Mouse (Mus musculus): ENCODE measurements around the gene Numa1. TPM values are rescaled to one million over a fixed set of nuclear protein-coding genes. Genes with fewer than 3 reads are reported as not detected.
A peak's percentile ranks its signal among the peaks of the same experiment; 100 is the strongest.
"Not testable (repeated sequence)": the region's sequence is repeated elsewhere in the genome, so short reads cannot be mapped to it uniquely, and the experiment has no call there.

Numa1 gene
- polyA plus RNA-seq, 1 experiment, result 57.5 TPM

DNA sequence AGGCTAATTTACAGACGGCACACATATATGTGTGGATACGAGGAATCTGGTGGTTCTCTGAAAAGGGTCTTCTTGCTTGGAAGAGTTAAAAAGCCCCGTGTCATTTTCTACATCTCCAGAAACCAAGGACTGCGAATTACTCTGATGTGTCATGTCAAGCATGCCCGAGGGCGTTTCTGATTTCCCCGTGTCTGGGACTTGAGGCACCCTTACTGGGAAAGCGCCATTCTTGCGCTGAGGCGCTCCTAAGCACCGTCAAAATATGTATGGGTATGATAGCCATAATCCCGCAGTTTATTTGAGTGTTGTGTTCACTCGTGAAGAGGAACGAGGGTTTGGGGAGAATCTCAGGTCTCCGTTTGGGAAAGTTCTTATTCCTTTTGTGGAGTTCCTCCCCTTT is 611 bp upstream of the Numa1 start:
- peaks cover 9% of the 10 kb centered on the region for H3K36me3 ChIP-seq (replicated peaks; ENCODE audit: low read length)
- TF ChIP-seq GATA1 (IDR thresholded peaks at IDR 0.05; ENCODE audit: borderline replicate concordance, low read length) (no peak), FLI1 (IDR thresholded peaks at IDR 0.05; ENCODE audit: low read length) (no peak)
- no peaks in the 10 kb centered on the region for H3K27me3 ChIP-seq (replicated peaks)
- peak overlapping the region; percentile 98 for H3K4me3 ChIP-seq (replicated peaks)
- H3K4me1 ChIP-seq, result peaks cover 54% of the 10 kb centered on the region
- no peaks in the 10 kb centered on the region for H3K9me3 ChIP-seq

DNA sequence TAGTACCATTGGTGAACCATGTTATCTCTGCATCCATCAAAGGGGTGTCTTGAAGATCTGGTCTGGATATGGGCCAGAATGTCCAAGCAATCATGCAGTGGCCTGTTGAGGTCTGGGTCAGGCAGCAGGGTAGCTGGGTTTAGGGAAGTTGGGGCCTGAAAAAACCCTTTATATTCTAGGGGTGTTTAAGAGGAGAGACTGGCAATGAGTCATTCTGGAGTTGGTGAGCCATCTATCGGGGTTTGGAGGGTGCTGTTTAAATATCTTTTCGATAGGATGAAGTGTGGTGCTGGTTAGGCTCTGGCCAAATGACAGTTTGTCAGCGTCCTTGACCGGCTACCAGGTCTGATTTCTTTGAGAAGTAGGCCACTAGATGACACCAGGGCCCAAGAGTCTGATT is 2.0 kb downstream of the Numa1 start:
- H3K27me3 ChIP-seq (replicated peaks), result no peaks in the 10 kb centered on the region
- TF ChIP-seq GATA1 (IDR thresholded peaks at IDR 0.05; ENCODE audit: borderline replicate concordance, low read length) (no peak), FLI1 (IDR thresholded peaks at IDR 0.05; ENCODE audit: low read length) (no peak)
- H3K9me3 ChIP-seq, result no peaks in the 10 kb centered on the region
- peak overlapping the region; percentile 15 for H3K4me3 ChIP-seq (replicated peaks)
- peaks cover 60% of the 10 kb centered on the region for H3K4me1 ChIP-seq
- H3K36me3 ChIP-seq (replicated peaks; ENCODE audit: low read length), result peaks cover 25% of the 10 kb centered on the region

DNA sequence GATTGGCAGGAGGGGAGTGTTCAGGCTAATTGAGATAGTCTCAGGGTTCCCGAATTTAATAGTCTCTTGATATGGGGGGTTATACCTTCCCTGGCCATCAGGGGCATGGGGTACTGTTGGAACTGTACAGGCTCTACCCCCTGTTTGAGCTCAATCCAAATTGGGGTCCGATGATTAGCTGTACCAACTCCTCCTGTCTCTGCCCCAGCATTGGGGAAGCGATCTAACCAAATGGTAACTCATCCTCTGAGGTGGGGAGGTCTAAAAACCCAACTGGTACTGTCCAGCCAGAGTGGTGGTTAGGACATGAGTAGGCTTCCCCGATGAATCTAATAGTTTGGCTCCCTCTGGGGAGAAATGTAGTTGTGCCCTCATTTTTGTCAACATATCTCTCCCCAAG is 3.1 kb downstream of the Numa1 start:
- Histone ChIP-seq H3K4me3 (replicated peaks) (no peak overlapping the region), H3K9me3 (no peaks in the 10 kb centered on the region), H3K36me3 (replicated peaks; ENCODE audit: low read length) (peaks cover 23% of the 10 kb centered on the region), H3K4me1 (peaks cover 58% of the 10 kb centered on the region), H3K27me3 (replicated peaks) (no peaks in the 10 kb centered on the region)
- TF ChIP-seq FLI1 (IDR thresholded peaks at IDR 0.05; ENCODE audit: low read length) (no peak), GATA1 (IDR thresholded peaks at IDR 0.05; ENCODE audit: borderline replicate concordance, low read length) (no peak)

DNA sequence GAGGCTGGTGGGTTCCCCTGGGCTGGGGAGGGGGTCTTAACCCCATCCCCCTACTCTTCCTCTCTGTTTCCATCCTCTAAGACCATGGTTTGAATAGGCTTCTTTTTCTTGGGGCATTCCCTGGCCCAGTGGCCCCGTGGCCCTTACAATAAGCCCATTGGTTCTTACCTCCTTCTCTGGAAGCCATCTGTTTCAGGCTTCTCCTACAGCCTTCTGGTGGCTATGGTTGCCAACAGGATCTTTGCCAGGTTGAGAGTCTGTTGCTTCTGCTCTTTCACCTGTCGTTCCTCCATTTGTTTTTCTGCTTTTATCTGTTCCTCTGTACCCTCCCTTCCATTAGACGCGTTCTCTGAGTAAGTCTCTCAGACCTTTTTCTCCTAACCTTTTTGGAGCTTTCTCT is 3.7 kb downstream of the Numa1 start:
- Histone ChIP-seq H3K4me1 (peaks cover 54% of the 10 kb centered on the region), H3K4me3 (replicated peaks) (no peak overlapping the region), H3K27me3 (replicated peaks) (no peaks in the 10 kb centered on the region), H3K9me3 (no peaks in the 10 kb centered on the region), H3K36me3 (replicated peaks; ENCODE audit: low read length) (peaks cover 23% of the 10 kb centered on the region)
- no peak for TF ChIP-seq FLI1 (IDR thresholded peaks at IDR 0.05; ENCODE audit: low read length)
- no peak for TF ChIP-seq GATA1 (IDR thresholded peaks at IDR 0.05; ENCODE audit: borderline replicate concordance, low read length)

DNA sequence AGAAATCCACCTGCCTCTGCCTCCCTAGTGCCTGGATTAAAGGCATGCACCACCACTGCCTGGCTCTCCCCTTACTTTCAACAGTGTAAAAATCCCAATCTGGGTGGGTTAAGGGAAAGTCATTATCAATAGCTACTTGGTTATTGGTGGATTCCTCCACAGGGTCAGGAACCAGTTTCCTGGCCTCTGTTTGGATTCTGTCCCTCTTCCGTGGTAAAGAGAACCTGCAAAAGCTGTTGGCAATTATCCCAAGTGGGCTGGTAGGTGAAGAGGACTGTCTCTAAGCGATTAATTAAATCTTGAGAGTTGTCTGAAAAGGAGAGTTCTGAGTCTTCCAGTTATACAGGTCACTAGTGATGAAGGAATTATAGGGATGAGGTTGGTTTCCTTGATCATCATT is 4.4 kb downstream of the Numa1 start:
- H3K4me1 ChIP-seq, result peaks cover 51% of the 10 kb centered on the region
- no peaks in the 10 kb centered on the region for H3K9me3 ChIP-seq
- TF ChIP-seq GATA1 (IDR thresholded peaks at IDR 0.05; ENCODE audit: borderline replicate concordance, low read length) (no peak), FLI1 (IDR thresholded peaks at IDR 0.05; ENCODE audit: low read length) (no peak)
- H3K36me3 ChIP-seq (replicated peaks; ENCODE audit: low read length), result peaks cover 23% of the 10 kb centered on the region
- H3K4me3 ChIP-seq (replicated peaks), result no peak overlapping the region
- H3K27me3 ChIP-seq (replicated peaks), result no peaks in the 10 kb centered on the region

DNA sequence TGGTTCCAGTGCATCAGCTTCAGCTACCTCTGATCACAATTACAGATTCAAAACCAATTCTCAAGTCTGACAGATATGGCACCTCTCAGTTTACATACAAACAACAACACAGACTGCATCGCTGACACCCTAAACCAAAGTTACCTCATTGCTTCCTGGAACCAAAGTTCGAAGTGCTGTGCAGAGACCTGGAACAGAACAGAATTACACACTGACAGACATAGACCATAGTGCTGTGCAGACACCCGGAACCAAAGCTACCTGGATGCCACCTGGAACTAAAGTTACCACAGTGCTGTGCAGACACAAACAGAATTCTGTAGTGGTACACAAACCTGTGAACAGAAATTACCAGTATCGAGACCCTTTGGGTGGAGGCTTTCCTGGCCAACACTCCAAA is 5.8 kb downstream of the Numa1 start:
- Histone ChIP-seq H3K4me1 (peaks cover 47% of the 10 kb centered on the region), H3K36me3 (replicated peaks; ENCODE audit: low read length) (peaks cover 23% of the 10 kb centered on the region), H3K9me3 (no peaks in the 10 kb centered on the region), H3K27me3 (replicated peaks) (no peaks in the 10 kb centered on the region), H3K4me3 (replicated peaks) (no peak overlapping the region)
- TF ChIP-seq FLI1 (IDR thresholded peaks at IDR 0.05; ENCODE audit: low read length), result no peak
- TF ChIP-seq GATA1 (IDR thresholded peaks at IDR 0.05; ENCODE audit: borderline replicate concordance, low read length), result no peak

DNA sequence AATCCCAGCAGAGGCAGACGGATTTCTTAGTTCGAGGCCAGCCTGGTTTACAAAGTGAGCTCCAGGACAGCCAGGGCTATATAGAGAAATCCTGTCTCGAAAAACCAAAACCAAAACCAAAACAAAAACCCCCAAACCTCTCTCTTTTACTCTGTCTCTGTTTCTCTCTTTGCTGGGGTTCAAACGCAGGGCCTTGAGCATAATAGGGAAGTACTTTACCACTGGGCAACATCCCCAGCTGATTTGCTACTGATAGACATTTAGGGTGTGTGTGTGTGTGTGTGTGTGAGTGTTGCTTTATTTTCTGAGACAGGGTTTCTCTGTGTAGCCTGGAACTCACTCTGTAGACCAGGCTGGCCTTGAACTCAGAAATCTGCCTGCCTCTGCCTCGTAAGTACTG is 15.1 kb downstream of the Numa1 start:
- H3K27me3 ChIP-seq (replicated peaks); H3K9me3 ChIP-seq; H3K4me3 ChIP-seq (replicated peaks); H3K36me3 ChIP-seq (replicated peaks; ENCODE audit: low read length): not testable (repeated sequence)
- peaks cover 54% of the 10 kb centered on the region for H3K4me1 ChIP-seq

DNA sequence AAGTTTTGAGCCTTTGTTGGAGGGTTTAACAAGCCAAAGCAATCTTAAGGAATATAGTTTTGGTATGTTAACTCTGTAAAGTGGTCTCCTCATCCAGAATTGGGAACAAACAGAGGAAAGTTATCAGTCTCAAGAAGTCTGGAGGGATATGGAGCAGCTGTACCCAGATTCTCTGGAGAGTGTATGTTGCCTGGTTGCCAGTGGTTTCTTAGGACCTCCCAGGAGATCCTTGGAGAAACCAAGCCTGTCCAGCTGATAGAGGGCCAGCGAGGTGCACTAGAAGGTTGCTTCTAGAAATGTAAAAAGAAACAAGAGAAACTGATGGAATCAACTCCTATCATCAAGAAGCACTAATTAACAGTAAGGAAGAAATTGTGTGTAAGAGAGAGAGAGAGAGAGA is 17.7 kb downstream of the Numa1 start:
- Histone ChIP-seq H3K4me1 (peaks cover 73% of the 10 kb centered on the region), H3K9me3 (no peaks in the 10 kb centered on the region), H3K4me3 (replicated peaks) (no peak overlapping the region), H3K36me3 (replicated peaks; ENCODE audit: low read length) (no peaks in the 10 kb centered on the region), H3K27me3 (replicated peaks) (no peaks in the 10 kb centered on the region)
- TF ChIP-seq FLI1 (IDR thresholded peaks at IDR 0.05; ENCODE audit: low read length) (no peak), GATA1 (IDR thresholded peaks at IDR 0.05; ENCODE audit: borderline replicate concordance, low read length) (no peak)

DNA sequence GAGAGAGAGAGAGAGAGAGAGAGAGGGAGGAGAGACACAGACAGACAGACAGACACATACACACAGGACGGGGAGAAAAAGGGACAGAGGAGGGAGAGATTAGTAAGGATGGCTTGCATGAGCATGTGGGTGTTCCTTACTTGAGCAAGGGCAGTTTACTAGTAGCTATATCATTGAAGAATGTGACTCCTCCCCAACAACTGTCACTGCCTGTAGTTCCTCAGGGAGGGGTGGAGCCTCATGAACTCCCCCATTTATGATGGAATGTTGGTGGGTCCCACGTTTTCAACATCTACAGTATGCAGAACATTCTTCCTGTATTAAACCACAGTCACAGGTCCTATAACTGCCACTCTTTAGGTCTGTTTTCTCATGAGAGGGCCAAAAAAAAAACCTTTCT is 18.2 kb downstream of the Numa1 start:
- Histone ChIP-seq H3K36me3 (replicated peaks; ENCODE audit: low read length) (no peaks in the 10 kb centered on the region), H3K4me1 (peaks cover 77% of the 10 kb centered on the region), H3K27me3 (replicated peaks) (no peaks in the 10 kb centered on the region), H3K4me3 (replicated peaks) (peak overlapping the region; percentile 64), H3K9me3 (no peaks in the 10 kb centered on the region)
- TF ChIP-seq GATA1 (IDR thresholded peaks at IDR 0.05; ENCODE audit: borderline replicate concordance, low read length) (no peak), FLI1 (IDR thresholded peaks at IDR 0.05; ENCODE audit: low read length) (no peak)

DNA sequence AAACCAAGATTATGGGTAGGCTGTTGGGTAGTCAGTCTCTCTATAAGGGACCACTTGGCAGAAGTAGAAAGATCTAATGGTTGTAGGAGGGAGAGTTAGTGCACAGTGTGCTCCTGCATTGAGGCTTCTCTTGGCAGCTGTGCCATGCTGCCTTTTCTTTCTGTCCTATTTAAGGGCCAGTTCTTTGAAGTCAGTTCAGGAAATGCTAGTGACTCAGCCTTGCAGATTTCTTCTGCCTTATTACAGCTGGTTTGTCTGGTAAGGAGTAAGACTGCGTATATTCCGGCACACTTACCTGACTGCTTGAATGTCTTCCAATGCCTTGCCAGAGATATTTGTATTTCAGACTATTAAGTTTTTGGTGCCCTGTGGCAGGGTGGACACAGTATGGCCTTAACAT is 20.3 kb downstream of the Numa1 start:
- Histone ChIP-seq H3K27me3 (replicated peaks) (no peaks in the 10 kb centered on the region), H3K4me1 (peaks cover 80% of the 10 kb centered on the region), H3K9me3 (no peaks in the 10 kb centered on the region), H3K4me3 (replicated peaks) (peak overlapping the region; percentile 74), H3K36me3 (replicated peaks; ENCODE audit: low read length) (no peaks in the 10 kb centered on the region)
- TF ChIP-seq GATA1 (IDR thresholded peaks at IDR 0.05; ENCODE audit: borderline replicate concordance, low read length) (no peak), FLI1 (IDR thresholded peaks at IDR 0.05; ENCODE audit: low read length) (no peak)

DNA sequence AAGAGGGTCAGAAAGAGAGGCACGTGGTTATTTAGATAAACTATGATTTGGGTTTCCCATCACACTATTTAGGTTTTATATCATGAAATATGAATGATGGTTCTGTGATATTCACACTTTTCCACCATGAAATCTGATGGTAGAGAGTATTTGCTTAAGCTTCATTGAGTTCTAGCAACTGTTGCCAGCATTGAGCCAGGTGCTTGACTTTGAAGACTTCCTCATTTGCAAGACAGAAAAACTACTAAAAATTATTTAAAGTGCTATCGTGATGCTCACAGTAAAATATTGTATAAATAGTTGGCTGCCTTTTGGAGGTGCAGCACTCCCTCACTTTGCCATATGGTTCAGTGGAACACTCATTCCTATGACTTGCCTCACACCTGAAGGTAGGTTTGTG is 21.4 kb downstream of the Numa1 start:
- Histone ChIP-seq H3K27me3 (replicated peaks) (no peaks in the 10 kb centered on the region), H3K36me3 (replicated peaks; ENCODE audit: low read length) (no peaks in the 10 kb centered on the region), H3K9me3 (no peaks in the 10 kb centered on the region), H3K4me3 (replicated peaks) (no peak overlapping the region), H3K4me1 (peaks cover 90% of the 10 kb centered on the region)
- TF ChIP-seq FLI1 (IDR thresholded peaks at IDR 0.05; ENCODE audit: low read length), result no peak
- TF ChIP-seq GATA1 (IDR thresholded peaks at IDR 0.05; ENCODE audit: borderline replicate concordance, low read length), result no peak
